Mouse (Mus musculus): ENCODE data around the gene Peli2. TPM values are rescaled to one million over a fixed set of nuclear protein-coding genes. Genes with fewer than 3 reads are reported as not detected.

The Peli2 gene
- polyA plus RNA-seq, 2 experiments: 9.1 to 14.5 TPM

DNA sequence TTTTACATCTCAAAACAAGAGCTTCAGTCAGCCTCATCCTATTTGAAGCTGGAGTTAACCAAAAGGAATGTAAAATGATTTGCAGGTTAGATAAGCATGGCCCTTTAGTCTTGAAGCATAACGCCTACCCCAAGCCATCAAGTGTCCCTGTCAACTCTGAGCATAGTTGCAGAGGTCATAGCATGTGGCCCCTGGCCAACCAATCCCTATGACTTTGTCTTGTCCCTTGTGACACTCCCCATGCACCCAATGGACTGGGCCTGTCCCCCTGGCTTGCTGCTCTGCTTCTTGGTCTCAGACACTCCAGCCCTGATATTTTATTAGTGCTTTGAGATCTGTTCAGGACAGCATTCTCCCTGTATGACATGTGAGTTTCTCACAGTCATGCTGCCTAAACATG lies 30.3 kb downstream of the Peli2 start:
- no peak for TF ChIP-seq POLR2A (IDR thresholded peaks at IDR 0.05; ENCODE audit: borderline replicate concordance, extremely low read depth, insufficient read depth, insufficient read length)
- Histone ChIP-seq H3K27me3 (ENCODE audit: control insufficient read depth, insufficient read depth, low read length) (no peaks in the 10 kb centered on the region), H3K9me3 (ENCODE audit: control insufficient read depth, low read length) (no peaks in the 10 kb centered on the region), H3K9ac (ENCODE audit: low read depth, low read length, severe bottlenecking) (no peak overlapping the region), H3K4me1 (ENCODE audit: control insufficient read depth, insufficient read depth, low read length) (peaks cover 5% of the 10 kb centered on the region; the same call in 1 of the 2 replicates), H3K4me2 (replicated peaks; ENCODE audit: low read depth, low read length, severe bottlenecking) (no peak overlapping the region), H3K36me3 (ENCODE audit: control insufficient read depth, insufficient read depth, low read length) (no peaks in the 10 kb centered on the region), H3K4me3 (replicated peaks; ENCODE audit: low read length) (no peak overlapping the region), H3K27ac (replicated peaks; ENCODE audit: low read depth, low read length) (no peak overlapping the region)
- no peak for ATAC-seq (ENCODE audit: low FRiP score, low read depth)
- DNase-seq (ENCODE audit: low spot score): no peak
- 82% methylated on average over 1 of the region's 1 CpGs for WGBS

- Histone ChIP-seq H3K4me3 (replicated peaks; ENCODE audit: low read length) (no peak overlapping the region), H3K4me2 (replicated peaks; ENCODE audit: low read depth, low read length, severe bottlenecking) (no peak overlapping the region), H3K4me1 (ENCODE audit: control insufficient read depth, insufficient read depth, low read length) (peaks cover 5% of the 10 kb centered on the region; the same call in 1 of the 2 replicates), H3K36me3 (ENCODE audit: control insufficient read depth, insufficient read depth, low read length) (no peaks in the 10 kb centered on the region), H3K27me3 (ENCODE audit: control insufficient read depth, insufficient read depth, low read length) (no peaks in the 10 kb centered on the region), H3K9me3 (ENCODE audit: control insufficient read depth, low read length) (no peaks in the 10 kb centered on the region), H3K9ac (ENCODE audit: low read depth, low read length, severe bottlenecking) (no peak overlapping the region), H3K27ac (replicated peaks; ENCODE audit: low read depth, low read length) (no peak overlapping the region)
- TF ChIP-seq POLR2A (IDR thresholded peaks at IDR 0.05; ENCODE audit: borderline replicate concordance, extremely low read depth, insufficient read depth, insufficient read length): no peak
- no peak for DNase-seq (ENCODE audit: low spot score)
- no peak for ATAC-seq (ENCODE audit: low FRiP score, low read depth)
- WGBS: 49% methylated on average over 2 of the region's 2 CpGs
Observed at GRCm38 (mm10) chr14:48151554-48151953, 30.9 kb downstream of the Peli2 start.

- Histone ChIP-seq H3K4me2 (replicated peaks; ENCODE audit: low read depth, low read length, severe bottlenecking) (no peak overlapping the region), H3K27ac (replicated peaks; ENCODE audit: low read depth, low read length) (no peak overlapping the region), H3K4me3 (replicated peaks; ENCODE audit: low read length) (no peak overlapping the region), H3K4me1 (ENCODE audit: control insufficient read depth, insufficient read depth, low read length) (peaks cover 5% of the 10 kb centered on the region; the same call in 1 of the 2 replicates), H3K9ac (ENCODE audit: low read depth, low read length, severe bottlenecking) (no peak overlapping the region), H3K36me3 (ENCODE audit: control insufficient read depth, insufficient read depth, low read length) (no peaks in the 10 kb centered on the region), H3K9me3 (ENCODE audit: control insufficient read depth, low read length) (no peaks in the 10 kb centered on the region), H3K27me3 (ENCODE audit: control insufficient read depth, insufficient read depth, low read length) (no peaks in the 10 kb centered on the region)
- no peak for TF ChIP-seq POLR2A (IDR thresholded peaks at IDR 0.05; ENCODE audit: borderline replicate concordance, extremely low read depth, insufficient read depth, insufficient read length)
- no peak for ATAC-seq (ENCODE audit: low FRiP score, low read depth)
- WGBS: 56% methylated on average over 2 of the region's 2 CpGs
- DNase-seq (ENCODE audit: low spot score): no peak
Observed at GRCm38 (mm10) chr14:48153064-48153463, 32.4 kb downstream of the Peli2 start.

DNA sequence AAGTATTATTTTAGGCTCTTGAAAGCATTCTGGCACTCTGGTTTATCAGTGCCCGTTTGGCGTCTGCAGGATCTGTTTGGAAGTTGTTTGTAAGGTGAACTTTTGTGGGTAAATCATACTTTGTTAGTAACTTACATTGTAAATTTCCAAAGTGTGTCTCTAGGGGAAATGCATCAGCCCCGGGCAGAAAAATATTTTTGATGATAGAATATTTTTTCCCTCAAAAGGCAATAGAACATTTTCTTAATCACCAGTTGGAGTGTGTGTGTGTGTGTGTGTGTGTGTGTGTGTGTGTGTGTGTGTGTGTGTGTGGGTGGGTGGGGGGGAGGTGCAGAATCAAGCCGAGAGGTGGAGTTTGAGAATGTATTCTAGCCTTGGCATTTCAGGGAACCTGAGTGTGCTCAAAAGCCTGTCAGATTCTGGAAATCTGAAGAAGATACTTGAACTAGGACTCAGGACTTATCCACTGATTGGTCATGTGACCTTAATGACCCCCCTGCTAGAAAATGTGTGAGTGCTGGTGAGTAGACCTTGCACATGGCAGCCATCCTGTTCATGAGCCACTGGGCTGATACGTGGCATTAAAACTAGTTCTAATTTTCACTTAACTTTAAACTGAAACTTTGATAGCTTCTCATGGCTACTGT lies 33.4 kb downstream of the Peli2 start:
- H3K27me3 ChIP-seq (ENCODE audit: control insufficient read depth, insufficient read depth, low read length): no peaks in the 10 kb centered on the region
- DNase-seq (ENCODE audit: low spot score) (no peak), ATAC-seq (ENCODE audit: low FRiP score, low read depth) (no peak)
- no peak for TF ChIP-seq POLR2A (IDR thresholded peaks at IDR 0.05; ENCODE audit: borderline replicate concordance, extremely low read depth, insufficient read depth, insufficient read length)
- no peak overlapping the region for H3K9ac ChIP-seq (ENCODE audit: low read depth, low read length, severe bottlenecking)
- peaks cover 5% of the 10 kb centered on the region; the same call in 1 of the 2 replicates for H3K4me1 ChIP-seq (ENCODE audit: control insufficient read depth, insufficient read depth, low read length)
- H3K9me3 ChIP-seq (ENCODE audit: control insufficient read depth, low read length): no peaks in the 10 kb centered on the region
- H3K4me3 ChIP-seq (replicated peaks; ENCODE audit: low read length): no peak overlapping the region
- WGBS: 77% methylated on average over 5 of the region's 5 CpGs
- H3K4me2 ChIP-seq (replicated peaks; ENCODE audit: low read depth, low read length, severe bottlenecking): no peak overlapping the region
- no peaks in the 10 kb centered on the region for H3K36me3 ChIP-seq (ENCODE audit: control insufficient read depth, insufficient read depth, low read length)
- no peak overlapping the region for H3K27ac ChIP-seq (replicated peaks; ENCODE audit: low read depth, low read length)

DNA sequence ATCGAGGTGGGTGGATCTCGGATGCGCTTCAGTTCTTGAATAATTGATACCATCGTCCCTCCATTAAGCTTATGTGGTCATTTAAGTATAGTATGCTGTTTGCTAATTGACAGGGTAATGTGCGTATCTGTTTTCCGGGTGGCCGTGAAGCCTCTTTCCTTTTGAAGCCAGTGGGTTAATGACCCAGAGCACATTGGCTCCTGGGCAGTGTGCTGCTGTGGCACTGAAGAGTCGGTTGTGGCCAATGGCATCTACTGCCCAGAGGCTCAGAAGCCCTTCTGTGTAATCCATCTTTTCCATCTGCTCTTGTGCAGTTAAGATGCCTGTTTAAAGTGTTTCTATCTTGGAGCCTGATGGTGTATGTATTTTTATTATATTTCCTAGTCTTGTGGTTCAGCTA lies 34.0 kb downstream of the Peli2 start:
- no peak for DNase-seq (ENCODE audit: low spot score)
- H3K4me2 ChIP-seq (replicated peaks; ENCODE audit: low read depth, low read length, severe bottlenecking): no peak overlapping the region
- no peaks in the 10 kb centered on the region for H3K27me3 ChIP-seq (ENCODE audit: control insufficient read depth, insufficient read depth, low read length)
- H3K9ac ChIP-seq (ENCODE audit: low read depth, low read length, severe bottlenecking): no peak overlapping the region
- H3K4me1 ChIP-seq (ENCODE audit: control insufficient read depth, insufficient read depth, low read length): peaks cover 5% of the 10 kb centered on the region; the same call in 1 of the 2 replicates
- H3K9me3 ChIP-seq (ENCODE audit: control insufficient read depth, low read length): no peaks in the 10 kb centered on the region
- ATAC-seq (ENCODE audit: low FRiP score, low read depth): no peak
- no peak overlapping the region for H3K4me3 ChIP-seq (replicated peaks; ENCODE audit: low read length)
- H3K27ac ChIP-seq (replicated peaks; ENCODE audit: low read depth, low read length): no peak overlapping the region
- H3K36me3 ChIP-seq (ENCODE audit: control insufficient read depth, insufficient read depth, low read length): no peaks in the 10 kb centered on the region
- WGBS: 56% methylated on average over 8 of the region's 8 CpGs
- TF ChIP-seq POLR2A (IDR thresholded peaks at IDR 0.05; ENCODE audit: borderline replicate concordance, extremely low read depth, insufficient read depth, insufficient read length): no peak

Measured in limb, embryonic 14.5 days (tissue).